Mouse (Mus musculus) Patski (cell line): Measurements from ENCODE around the gene Gak. TPM values are rescaled to one million over a fixed set of nuclear protein-coding genes. Genes with fewer than 3 reads are reported as not detected.

Experiments used
- ATAC-seq: fragments of 100-300 bp; one replicate; pipeline ENCODE4 v1.8.0; 2021
- CTCF ChIA-PET: fragments of 350-600 bp; sonication (Branson Sonifier 250); formaldehyde crosslinking; loops from one replicate; lab custom pipeline; 2022; ENCODE audit warnings: inconsistent platforms; lab: Charles Lee
- POLR2A ChIA-PET: fragments of 350-600 bp; sonication (Branson Sonifier 250); formaldehyde crosslinking; loops from one replicate; lab custom pipeline; 2022; ENCODE audit warnings: antibody characterized with exemption, inconsistent platforms; lab: Charles Lee
- DNase-seq: peaks from one replicate; pipeline ENCODE4 v3.0.0-alpha.2; 2011; ENCODE audit warnings: low read depth, low spot score
- H3K27me3 ChIP-seq: fragments of 371-371 bp; one replicate; pipeline ENCODE4 v1.5.1; 2021
- CTCF ChIP-seq: fragments of 100-300 bp; IDR thresholded peaks from one replicate; pipeline ENCODE4 v1.5.1; 2021
- in situ Hi-C: fragments of 300-500 bp; cut with MboI; formaldehyde crosslinking; loops from 3 replicates; pipeline ENCODE4 v1.11.1; 2018; ENCODE audit warnings: low pct_unique_long_range_greater_than_20kb, mixed read lengths
- polyA plus RNA-seq: library from polyadenylated mRNA; unstranded; gene quantifications from one replicate; pipeline ENCODE4 v1.2.3, GENCODE M21; 2021

The Gak gene
- polyA plus RNA-seq, 1 experiment from 2014 or later, result 133 TPM

GRCm38 (mm10) chr5:108669986-108670385 is 40.4 kb upstream of the Gak start:
- H3K27me3 ChIP-seq, result no peaks in the 10 kb centered on the region
- no peak for DNase-seq
- TF ChIP-seq CTCF, result no peak
- POLR2A ChIA-PET, result interaction anchor here (1.2 to 1.7 kb wide), 3 partner anchors 21 to 55 kb away, joined by 3 to 5 read pairs (median 3); no protein-coding TSS in a partner anchor
- no peak for ATAC-seq
- in situ Hi-C loops, result loop anchor here (5.0 to 25.0 kb wide), 2 partner anchors 57 to 758 kb away; partner anchors contain the start of gene Rpl5
- CTCF ChIA-PET, result interaction anchor here (0.7 to 3.5 kb wide), 14 partner anchors 8 to 60 kb away, joined by 3 to 20 read pairs (median 6); partner anchors contain the start of gene Idua

GRCm38 (mm10) chr5:108668977-108669936 is 39.7 kb upstream of the Gak start, which contains the start of gene Dgkq:
Dgkq (minus strand) TSS chr5:108669672.
- no peaks in the 10 kb centered on the region for H3K27me3 ChIP-seq
- no peak for TF ChIP-seq CTCF
- ATAC-seq (peak; percentile 80), DNase-seq (no peak)
- POLR2A ChIA-PET, result interaction anchor here (1.1 to 1.7 kb wide), 3 partner anchors 9 to 55 kb away, joined by 3 read pairs; no protein-coding TSS in a partner anchor
- CTCF ChIA-PET, result interaction anchor here (0.5 to 3.5 kb wide), 15 partner anchors 10 to 737 kb away, joined by 3 to 20 read pairs (median 5); partner anchors contain the start of genes Atp5k, Fgfrl1 and Idua
- in situ Hi-C loops, result loop anchor here (25.0 kb wide), 1 partner anchor 757 kb away; the partner anchor contains the start of gene Rpl5

GRCm38 (mm10) chr5:108668387-108668932 is 38.9 kb upstream of the Gak start:
- in situ Hi-C loops, result loop anchor here (25.0 kb wide), 1 partner anchor 756 kb away; the partner anchor contains the start of gene Rpl5
- POLR2A ChIA-PET, result interaction anchor here (1.1 to 1.7 kb wide), 2 partner anchors 9 to 56 kb away, joined by 3 read pairs; no protein-coding TSS in a partner anchor
- CTCF ChIA-PET, result interaction anchor here (0.5 to 3.5 kb wide), 15 partner anchors 9 to 737 kb away, joined by 3 to 20 read pairs (median 5); partner anchors contain the start of genes Atp5k, Fgfrl1 and Idua

GRCm38 (mm10) chr5:108667370-108667769 is 37.8 kb upstream of the Gak start:
- no peak for TF ChIP-seq CTCF
- no peaks in the 10 kb centered on the region for H3K27me3 ChIP-seq
- POLR2A ChIA-PET, result no interaction called here
- CTCF ChIA-PET, result interaction anchor here (1.0 to 2.3 kb wide), 6 partner anchors 15 to 425 kb away, joined by 3 to 14 read pairs (median 4); partner anchors contain the start of gene Fgfrl1
- DNase-seq, result no peak
- in situ Hi-C loops, result loop anchor here (25.0 kb wide), 1 partner anchor 755 kb away; the partner anchor contains the start of gene Rpl5
- no peak for ATAC-seq

More at GRCm38 (mm10) chr5:108668387-108668932, 38.9 kb upstream of the Gak start:
- H3K27me3 ChIP-seq, result no peaks in the 10 kb centered on the region
- DNase-seq (no peak), ATAC-seq (peak; percentile 17)
- TF ChIP-seq CTCF, result no peak

- POLR2A ChIA-PET, result interaction anchor here (1.0 to 1.1 kb wide), 2 partner anchors 14 to 30 kb away, joined by 3 read pairs; no protein-coding TSS in a partner anchor
- no peaks in the 10 kb centered on the region for H3K27me3 ChIP-seq
- CTCF ChIA-PET, result interaction anchor here (1.1 to 2.7 kb wide), 3 partner anchors 13 to 235 kb away, joined by 3 to 14 read pairs (median 12); no protein-coding TSS in a partner anchor
- in situ Hi-C loops, result loop anchor here (25.0 kb wide), 1 partner anchor 753 kb away; the partner anchor contains the start of gene Rpl5
- ATAC-seq (no peak), DNase-seq (no peak)
- no peak for TF ChIP-seq CTCF
These were observed 35.5 kb upstream of the Gak start for GRCm38 (mm10) chr5:108665066-108665465.

GRCm38 (mm10) chr5:108662772-108663171 is 33.2 kb upstream of the Gak start:
- no peaks in the 10 kb centered on the region for H3K27me3 ChIP-seq
- DNase-seq (no peak), ATAC-seq (no peak)
- CTCF ChIA-PET, result interaction anchor here (1.2 to 2.7 kb wide), 2 partner anchors 8 to 12 kb away, joined by 4 to 12 read pairs; no protein-coding TSS in a partner anchor
- POLR2A ChIA-PET, result no interaction called here
- in situ Hi-C loops, result loop anchor here (25.0 kb wide), 1 partner anchor 750 kb away; the partner anchor contains the start of gene Rpl5
- TF ChIP-seq CTCF, result no peak

- ChIA-PET CTCF (interaction anchor here (0.9 to 3.2 kb wide), 6 partner anchors 8 to 66 kb away, joined by 3 to 14 read pairs (median 4); partner anchors contain the start of genes Dgkq and Fgfrl1), POLR2A (interaction anchor here (1.0 kb wide), 1 partner anchor 51 kb away, joined by 3 read pairs; no protein-coding TSS in a partner anchor)
- no peaks in the 10 kb centered on the region for H3K27me3 ChIP-seq
- in situ Hi-C loops, result loop anchor here (25.0 kb wide), 1 partner anchor 748 kb away; the partner anchor contains the start of gene Rpl5
- ATAC-seq (peak; percentile 97), DNase-seq (no peak)
- no peak for TF ChIP-seq CTCF
These were observed 31.2 kb upstream of the Gak start for GRCm38 (mm10) chr5:108660632-108661268.

- ATAC-seq (peak; percentile 49), DNase-seq (no peak)
- CTCF ChIA-PET, result interaction anchor here (0.9 to 3.2 kb wide), 6 partner anchors 8 to 67 kb away, joined by 3 to 14 read pairs (median 4); partner anchors contain the start of genes Dgkq and Fgfrl1
- in situ Hi-C loops, result loop anchor here (25.0 kb wide), 1 partner anchor 748 kb away; the partner anchor contains the start of gene Rpl5
- TF ChIP-seq CTCF, result no peak
- POLR2A ChIA-PET, result interaction anchor here (0.8 to 1.0 kb wide), 2 partner anchors 37 to 50 kb away, joined by 3 to 6 read pairs; no protein-coding TSS in a partner anchor
- H3K27me3 ChIP-seq, result no peaks in the 10 kb centered on the region
These were observed 30.4 kb upstream of the Gak start, which contains the start of gene Idua for GRCm38 (mm10) chr5:108659698-108660631. Idua (plus strand) TSS chr5:108660331.
